Mouse (Mus musculus) layer of hippocampus, adult 9-10 months (tissue): ENCODE measurements around the gene Trim27.

Experiments
- DNase-seq: peaks from one replicate; pipeline ENCODE4 v3.0.0; 2022; ENCODE audit warnings: low spot score

The Trim27 gene

GRCm38 (mm10) chr13:21221656-21222462 lies 42.6 kb downstream of the Trim27 start:
- no peak for DNase-seq

DNA sequence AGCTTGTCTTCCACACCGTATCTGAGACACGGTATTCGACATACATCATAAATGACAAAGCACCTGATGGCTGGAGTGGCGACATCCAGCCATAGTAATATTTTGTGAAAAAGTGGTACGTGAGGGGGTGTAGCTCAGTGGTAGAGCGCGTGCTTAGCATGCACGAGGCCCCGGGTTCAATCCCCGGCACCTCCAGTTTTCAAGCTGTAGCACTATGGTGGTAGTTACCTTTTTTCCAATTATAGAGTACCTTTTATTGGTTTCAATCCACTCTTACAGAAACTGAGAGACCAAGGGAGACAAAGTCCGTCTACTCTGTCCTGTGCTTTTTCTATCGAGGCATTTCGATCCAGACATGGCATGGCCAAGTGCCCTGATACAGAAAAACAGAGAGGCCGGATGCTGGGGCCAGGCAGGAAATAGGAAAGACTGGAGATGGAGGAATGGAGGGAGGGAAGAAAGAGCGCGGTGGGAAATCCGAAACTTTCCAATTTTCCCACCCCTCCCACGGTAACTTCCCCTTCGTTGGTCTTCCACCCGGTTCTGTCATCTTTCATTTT lies 43.3 kb downstream of the Trim27 start:
- DNase-seq = peak; percentile 91

DNA sequence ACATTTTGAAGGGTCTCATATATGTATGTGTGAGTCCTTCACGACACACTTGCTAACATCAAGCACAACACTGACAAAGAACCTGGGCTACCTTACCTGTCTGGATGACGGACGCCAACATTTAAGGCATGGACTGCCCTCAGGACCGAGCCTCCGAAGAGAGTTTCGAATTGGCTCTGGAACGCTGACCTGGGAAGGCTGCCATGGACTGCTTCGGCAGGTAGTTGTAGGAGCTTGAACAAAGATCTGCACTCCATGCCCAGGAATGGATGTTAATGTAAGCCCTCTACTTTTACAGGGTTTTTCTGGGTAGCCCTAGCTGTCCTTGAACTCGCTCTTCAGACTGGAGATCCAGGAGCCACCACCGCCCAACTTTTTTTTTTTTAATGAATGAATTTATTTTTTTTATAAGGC lies 44.0 kb downstream of the Trim27 start:
- DNase-seq = no peak

DNA sequence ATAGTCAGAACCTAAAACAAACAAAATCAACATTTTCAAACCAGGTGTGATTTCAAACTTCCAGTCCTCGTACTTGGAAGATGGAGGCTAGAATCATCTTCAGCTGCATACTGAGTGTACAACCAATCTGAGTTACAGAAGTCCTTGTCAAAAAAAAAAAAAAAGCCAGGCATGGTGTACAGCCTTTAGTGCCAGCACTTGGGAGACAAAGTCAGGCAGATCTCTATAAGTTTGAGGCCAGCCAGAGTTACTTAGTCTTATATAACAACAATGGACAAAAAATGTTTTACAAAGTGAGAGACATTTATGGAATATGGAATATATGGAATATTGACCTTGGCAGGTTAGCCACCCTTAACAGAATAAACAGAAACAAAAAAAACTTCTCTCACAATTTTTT lies 45.1 kb downstream of the Trim27 start:
- DNase-seq = no peak

GRCm38 (mm10) chr13:21225206-21225605 lies 46.0 kb downstream of the Trim27 start:
- no peak for DNase-seq

- no peak for DNase-seq
These were observed 46.8 kb downstream of the Trim27 start for GRCm38 (mm10) chr13:21226031-21226430.

- peak; percentile 80 for DNase-seq
These were observed 54.8 kb downstream of the Trim27 start for GRCm38 (mm10) chr13:21233732-21234705.

DNA sequence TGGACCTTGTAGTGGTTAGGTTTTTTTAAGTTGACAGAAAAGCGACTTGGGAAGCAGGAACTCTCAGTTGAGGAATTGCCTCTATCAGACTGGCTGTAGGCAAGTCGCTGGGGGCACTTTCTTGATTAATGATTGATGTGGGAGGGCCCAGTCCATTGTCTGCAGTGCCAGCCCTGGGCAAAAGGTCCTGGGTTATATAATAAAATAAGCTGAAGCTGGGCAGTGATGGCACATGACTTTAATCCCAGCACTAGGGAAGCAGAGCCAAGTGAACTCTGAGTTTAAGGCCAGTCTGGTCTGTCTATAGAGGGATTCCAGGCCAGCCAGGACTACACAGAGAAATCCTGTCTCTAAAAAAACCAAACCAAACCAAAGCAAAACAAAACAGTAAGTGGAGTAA lies 57.5 kb downstream of the Trim27 start:
- no peak for DNase-seq

GRCm38 (mm10) chr13:21237161-21237560 lies 57.9 kb downstream of the Trim27 start:
- DNase-seq = no peak

- no peak for DNase-seq
These were observed 61.5 kb downstream of the Trim27 start for GRCm38 (mm10) chr13:21240788-21241187.

GRCm38 (mm10) chr13:21242408-21243125 lies 63.3 kb downstream of the Trim27 start:
- DNase-seq = no peak

DNA sequence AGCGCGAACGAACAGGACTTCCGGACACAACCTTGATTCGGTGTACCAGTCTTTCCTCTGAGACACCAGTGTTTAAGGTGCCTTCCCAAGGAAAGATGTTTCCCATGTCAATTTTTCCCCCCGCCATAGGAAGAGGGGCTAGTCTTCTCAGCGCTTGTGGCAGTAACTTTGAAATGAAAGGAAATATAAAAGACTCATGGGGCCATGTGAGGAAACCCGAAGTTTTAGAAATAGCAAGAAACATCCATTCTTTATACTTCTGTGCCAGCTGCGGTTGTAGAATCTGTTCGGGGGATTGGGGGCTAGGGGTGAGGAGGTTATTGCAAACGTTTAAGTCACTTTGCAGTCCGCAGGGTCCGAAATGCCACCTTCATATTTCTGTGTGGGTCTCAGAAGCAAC lies 64.0 kb downstream of the Trim27 start:
- DNase-seq = no peak

GRCm38 (mm10) chr13:21244089-21244488 lies 64.8 kb downstream of the Trim27 start:
- DNase-seq = no peak
